Mouse (Mus musculus): ENCODE results near the gene Mst1.

- TF ChIP-seq CTCF (IDR thresholded peaks at IDR 0.05; ENCODE audit: borderline replicate concordance, control insufficient read depth, extremely low read depth, insufficient read depth, low read length, poor library complexity) (no peak), POLR2A (IDR thresholded peaks at IDR 0.05; ENCODE audit: control insufficient read depth, extremely low read depth, insufficient read depth, low read length, poor library complexity) (no peak)
These were observed 2.8 kb downstream of the Mst1 start, which contains the start of gene Rnf123 for GRCm38 (mm10) chr9:108082988-108083431.

All from thymus, adult 2 months (tissue).